Mouse (Mus musculus) C2C12 (cell line): ENCODE measurements around the gene Olfr1133.

Experiments used
- CEBPB ChIP-seq: IDR thresholded peaks from one replicate; pipeline ENCODE4 v1.6.1; 2011; ENCODE audit warnings: low read depth, mild to moderate bottlenecking, control low read depth, moderate library complexity
- CTCF ChIP-seq: IDR thresholded peaks from one replicate; pipeline ENCODE4 v1.5.1; 2011; ENCODE audit not compliant: control insufficient read depth, insufficient read depth, insufficient read length
- FOSL1 ChIP-seq: IDR thresholded peaks from one replicate; pipeline ENCODE4 v1.8.0; 2011; ENCODE audit warnings: mild to moderate bottlenecking, low read length; ENCODE audit not compliant: poor library complexity, insufficient read depth, severe bottlenecking
- MAX ChIP-seq: IDR thresholded peaks from one replicate; pipeline ENCODE4 v1.6.1; 2011; ENCODE audit warnings: mild to moderate bottlenecking, control low read depth
- MYOD1 ChIP-seq: IDR thresholded peaks from one replicate; pipeline ENCODE4 v1.6.1; 2011; ENCODE audit warnings: low read depth; ENCODE audit not compliant: control insufficient read depth, insufficient read length
- MYOG ChIP-seq: IDR thresholded peaks from one replicate; pipeline ENCODE4 v1.6.1; 2011; ENCODE audit not compliant: control insufficient read depth, insufficient read length; ENCODE audit errors: extremely low read depth
- USF1 ChIP-seq: IDR thresholded peaks from one replicate; pipeline ENCODE4 v1.6.1; 2011; ENCODE audit warnings: low read depth, mild to moderate bottlenecking, control low read depth, moderate library complexity

DNA sequence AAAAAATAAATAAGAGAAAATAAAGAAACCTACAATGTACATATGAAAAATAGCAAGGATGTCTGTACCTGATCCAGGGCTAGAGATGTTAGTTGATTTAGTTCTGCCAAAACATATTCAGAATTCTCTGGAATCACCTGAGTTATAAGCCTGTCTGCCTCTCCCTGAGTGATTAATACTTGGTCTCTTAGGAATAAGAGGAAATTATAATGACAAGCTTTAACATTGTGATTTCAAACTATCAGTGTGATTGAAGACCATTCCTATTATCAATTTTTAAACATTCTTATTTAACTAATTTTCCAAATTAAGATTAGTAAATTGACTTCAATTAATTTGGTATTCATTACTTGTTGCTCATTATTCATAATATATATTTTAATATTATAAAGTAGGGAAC is at the start of gene Olfr1133:
- TF ChIP-seq CTCF (no peak), MAX (no peak), MYOD1 (no peak), USF1 (no peak), CEBPB (no peak), MYOG (no peak), FOSL1 (no peak)
